Mouse (Mus musculus) R1 (cell line): ENCODE results near the gene Spi1.
A peak's percentile ranks its signal among the peaks of the same experiment; 100 is the strongest.

Source experiments
- DNase-seq: peaks from one replicate; pipeline ENCODE4 v3.0.0-alpha.2; 2018; ENCODE audit warnings: low read depth, low spot score

The Spi1 gene

GRCm38 (mm10) chr2:91066455-91066854 is 15.7 kb upstream of the Spi1 start:
- DNase-seq = no peak

GRCm38 (mm10) chr2:91068162-91068871 is 13.9 kb upstream of the Spi1 start:
- no peak for DNase-seq

GRCm38 (mm10) chr2:91068872-91069165 is 13.4 kb upstream of the Spi1 start:
- no peak for DNase-seq

GRCm38 (mm10) chr2:91069306-91070000 is 12.7 kb upstream of the Spi1 start:
- DNase-seq = peak; percentile 39

GRCm38 (mm10) chr2:91070076-91070800 is 12.0 kb upstream of the Spi1 start, which contains the start of gene Slc39a13:
Gene Slc39a13, minus strand, starts transcription at chr2:91070417.
- peak; percentile 94 for DNase-seq

- DNase-seq = no peak
Observed at GRCm38 (mm10) chr2:91071059-91071458, 11.1 kb upstream of the Spi1 start.

GRCm38 (mm10) chr2:91072092-91072491 is 10.1 kb upstream of the Spi1 start:
- no peak for DNase-seq

- DNase-seq = no peak
Observed at GRCm38 (mm10) chr2:91077957-91078313, 4.3 kb upstream of the Spi1 start.

GRCm38 (mm10) chr2:91078314-91079025 is 3.7 kb upstream of the Spi1 start:
- no peak for DNase-seq

GRCm38 (mm10) chr2:91079026-91079384 is 3.2 kb upstream of the Spi1 start:
- DNase-seq = no peak

GRCm38 (mm10) chr2:91080784-91081513 is 1.2 kb upstream of the Spi1 start:
- DNase-seq = no peak

- DNase-seq = no peak
Observed at GRCm38 (mm10) chr2:91082844-91083243, 654 bp downstream of the Spi1 start.

- no peak for DNase-seq
Observed at GRCm38 (mm10) chr2:91083366-91083940, 1.3 kb downstream of the Spi1 start.

GRCm38 (mm10) chr2:91084179-91084820 is 2.1 kb downstream of the Spi1 start:
- DNase-seq = no peak

GRCm38 (mm10) chr2:91085494-91086391 is 3.6 kb downstream of the Spi1 start:
- no peak for DNase-seq

- no peak for DNase-seq
Observed at GRCm38 (mm10) chr2:91086392-91087237, 4.4 kb downstream of the Spi1 start.

GRCm38 (mm10) chr2:91087453-91087852 is 5.3 kb downstream of the Spi1 start:
- DNase-seq = no peak

GRCm38 (mm10) chr2:91088987-91089386 is 6.8 kb downstream of the Spi1 start:
- DNase-seq = no peak

- DNase-seq = no peak
Observed at GRCm38 (mm10) chr2:91090208-91090607, 8.0 kb downstream of the Spi1 start.
